Mouse (Mus musculus): ENCODE results near the gene Mob1a.

The Mob1a gene

DNA sequence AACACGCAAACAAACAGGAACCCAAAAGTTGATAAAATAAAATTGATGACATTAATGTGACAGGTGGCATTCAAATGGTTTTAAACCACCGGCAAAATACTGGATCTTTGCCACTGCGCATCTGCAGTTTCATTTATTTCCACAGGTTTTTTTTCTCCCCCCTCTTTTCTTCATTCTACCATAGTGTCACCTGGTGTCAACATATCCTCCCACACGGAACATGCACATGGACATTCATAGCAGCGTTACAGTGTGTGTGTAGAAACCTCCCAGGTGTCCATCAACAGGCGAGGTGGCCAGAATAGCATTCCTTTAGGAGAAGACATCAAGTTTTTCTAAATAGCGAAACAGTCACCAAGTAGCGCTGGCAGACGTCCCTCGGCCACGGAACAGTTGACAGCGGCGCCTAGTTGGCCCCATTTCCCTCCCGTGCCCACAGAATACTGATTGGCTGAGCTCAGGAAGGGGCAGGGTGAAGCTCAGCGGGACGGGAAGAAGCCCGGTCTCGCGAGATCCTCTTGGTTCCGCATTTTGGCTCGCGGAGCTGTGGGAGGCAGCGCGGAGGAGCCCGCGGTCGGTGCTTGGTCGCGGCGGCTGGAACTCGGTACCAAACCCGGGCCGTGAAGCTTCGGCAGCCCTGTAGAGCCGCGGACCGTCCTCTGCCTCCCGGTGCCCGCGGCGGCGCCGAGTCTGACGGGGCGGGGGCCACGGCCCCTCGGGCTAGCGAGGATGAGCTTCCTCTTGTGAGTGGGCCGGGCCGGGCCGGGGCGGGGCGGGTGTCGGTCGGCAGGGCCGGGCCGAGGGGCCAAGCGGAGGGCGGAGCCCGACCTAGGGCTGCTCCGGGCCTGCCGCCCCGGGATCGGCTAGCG, at the start of gene Mob1a, which contains the start of gene Mthfd2:
Gene Mob1a, plus strand, starts transcription at position 492 of the 869 bp plus-strand sequence.
Gene Mthfd2, minus strand, starts transcription at position 384 of the 869 bp plus-strand sequence.
- peak; percentile 97 for DNase-seq (ENCODE audit: low spot score in 2 of 2)

DNA sequence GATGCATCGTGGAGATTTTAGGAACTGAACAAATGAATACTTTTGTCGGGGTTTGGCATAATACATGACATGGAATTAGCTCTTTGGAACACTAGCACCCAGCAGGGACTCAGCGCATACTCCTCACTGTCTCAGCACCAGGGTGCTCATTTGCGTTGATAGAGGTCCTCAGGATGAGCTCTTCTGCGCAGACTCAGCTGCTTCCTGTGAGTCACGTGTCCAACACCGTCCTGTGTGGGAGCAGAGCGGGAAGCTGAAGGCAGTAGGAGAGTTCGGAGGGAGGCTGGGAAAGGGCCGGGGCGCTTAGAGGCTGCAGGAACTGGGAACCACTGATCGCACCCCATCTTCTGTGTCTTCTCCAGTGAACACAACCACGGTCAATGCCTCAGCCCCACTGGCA, 48.7 kb upstream of the Mob1a start:
- no peak for DNase-seq (ENCODE audit: low spot score in 2 of 2)

DNA sequence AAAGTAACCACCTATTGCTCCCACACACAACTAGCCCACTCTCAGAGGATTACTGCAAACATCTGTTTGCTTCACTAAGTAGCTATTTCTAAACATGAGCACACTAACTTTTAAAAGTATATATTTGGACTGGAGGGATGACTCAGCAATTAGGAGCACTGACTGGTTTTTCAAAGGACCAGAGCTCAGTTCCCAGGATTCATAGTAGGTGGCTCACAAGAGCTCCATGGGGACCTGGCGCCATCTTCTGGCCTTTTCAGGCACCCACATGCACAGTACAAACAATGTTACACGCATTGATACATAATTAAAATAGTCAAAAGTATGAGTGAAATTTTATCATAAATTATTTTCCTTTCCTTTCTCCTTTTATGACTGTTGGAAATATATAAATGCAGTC, 46.9 kb upstream of the Mob1a start:
- peak in 1 of 2 experiments; percentile 58 for DNase-seq (ENCODE audit: low spot score in 2 of 2)

- DNase-seq (ENCODE audit: low spot score in 2 of 2): peak in 1 of 2 experiments; percentile 56
Measured at GRCm38 (mm10) chr6:83280256-83280955, 45.4 kb upstream of the Mob1a start.

DNA sequence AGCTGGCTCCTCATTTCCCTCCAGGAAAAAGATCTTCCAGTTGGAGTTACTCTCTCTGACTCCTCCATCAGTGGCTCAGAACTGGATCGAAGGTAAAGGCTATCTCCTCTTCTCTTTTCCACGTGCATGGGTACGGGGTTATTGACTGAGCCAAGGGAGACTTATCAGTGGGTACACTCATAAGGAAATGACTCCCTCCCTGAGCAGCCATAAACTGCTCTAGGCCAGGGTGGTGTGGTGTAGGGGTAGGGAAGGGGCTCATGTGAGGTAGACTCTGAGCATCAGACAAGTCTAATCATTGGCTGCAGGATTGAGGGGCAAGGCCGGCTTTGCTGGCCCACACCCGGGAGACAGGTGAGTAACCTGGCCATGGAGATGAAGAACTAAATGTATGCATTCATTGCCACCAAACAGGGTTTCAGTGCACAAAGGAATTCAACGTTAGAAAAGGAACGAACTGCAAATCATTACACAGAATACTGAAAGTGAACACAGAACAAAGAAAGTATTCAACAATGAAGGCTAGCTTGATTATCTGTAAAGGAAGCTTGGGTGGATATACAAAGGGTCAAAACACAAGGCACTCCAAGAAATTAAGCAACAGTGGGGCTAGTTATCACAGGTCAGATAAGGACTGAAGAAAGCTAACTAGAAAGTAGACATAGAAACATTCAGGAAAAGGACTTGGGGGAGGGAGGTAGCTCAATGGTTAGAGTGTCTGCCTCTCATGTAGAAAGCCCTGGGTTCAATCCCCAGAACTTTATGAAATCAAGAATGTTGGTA, 25.2 kb upstream of the Mob1a start:
- DNase-seq (ENCODE audit: low spot score in 2 of 2): no peak

DNA sequence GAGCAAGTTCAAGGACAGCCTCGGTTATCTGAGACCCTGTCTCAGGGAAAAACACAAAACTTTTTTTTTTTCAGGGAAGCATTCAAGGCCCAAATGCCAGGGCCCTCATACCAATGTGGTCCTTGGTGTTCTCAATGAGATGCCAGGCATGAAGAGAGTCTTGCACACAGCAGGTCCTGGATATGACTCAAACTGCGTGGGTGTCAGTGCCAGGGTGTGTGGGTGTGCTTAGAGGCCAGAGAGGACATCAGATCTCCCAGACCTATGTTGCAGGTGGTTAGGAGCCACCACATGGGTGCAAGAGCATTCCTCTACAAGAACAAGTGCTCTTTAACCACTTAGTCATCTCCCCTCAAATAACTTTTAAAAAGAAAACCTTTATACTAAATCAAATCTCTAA, 24.5 kb upstream of the Mob1a start:
- no peak for DNase-seq (ENCODE audit: low spot score in 2 of 2)

DNA sequence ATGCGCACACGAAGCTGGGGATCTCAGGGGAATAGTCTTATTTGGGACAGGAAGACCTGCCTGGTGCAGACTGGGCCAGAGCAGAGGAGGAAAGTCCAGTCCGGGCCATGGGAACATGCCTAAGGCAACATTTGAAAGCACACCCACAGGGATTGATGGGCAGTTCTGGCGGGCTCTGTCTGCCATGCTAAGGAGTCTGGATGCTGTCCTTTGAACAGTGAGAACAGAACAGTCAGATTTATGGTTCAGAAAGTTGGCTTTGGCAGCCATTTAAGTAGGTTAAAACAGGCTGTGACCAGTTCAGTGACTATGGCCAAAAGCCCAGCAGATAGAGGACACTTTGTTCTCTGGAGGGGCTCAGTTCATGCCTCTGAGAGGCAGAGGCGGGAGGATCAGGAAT, 23.6 kb upstream of the Mob1a start:
- no peak for DNase-seq (ENCODE audit: low spot score in 2 of 2)

DNA sequence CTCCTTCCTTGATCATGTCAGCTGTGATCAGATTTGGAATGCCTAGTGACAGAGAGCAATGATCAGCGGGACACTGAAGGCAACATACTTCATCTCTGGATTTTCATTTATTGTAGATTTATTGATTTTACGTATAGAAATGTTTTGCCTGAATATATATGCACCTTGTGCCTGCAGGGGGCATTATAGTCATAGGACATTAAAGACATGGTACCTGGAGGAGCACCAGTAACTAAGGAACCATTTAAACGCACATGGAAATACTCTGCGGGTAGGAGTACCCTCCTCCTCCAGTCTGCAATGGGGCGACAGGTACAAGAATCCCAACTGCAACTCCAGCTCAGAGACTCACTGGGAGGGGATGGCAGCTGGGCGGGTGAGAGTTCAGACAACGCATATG, 16.8 kb upstream of the Mob1a start:
- DNase-seq (ENCODE audit: low spot score in 2 of 2): no peak

GRCm38 (mm10) chr6:83311206-83311605, 14.6 kb upstream of the Mob1a start:
- DNase-seq (ENCODE audit: low spot score in 2 of 2): no peak

GRCm38 (mm10) chr6:83312021-83312420, 13.8 kb upstream of the Mob1a start:
- no peak for DNase-seq (ENCODE audit: low spot score in 2 of 2)

GRCm38 (mm10) chr6:83312514-83312913, 13.3 kb upstream of the Mob1a start:
- no peak for DNase-seq (ENCODE audit: low spot score in 2 of 2)

DNA sequence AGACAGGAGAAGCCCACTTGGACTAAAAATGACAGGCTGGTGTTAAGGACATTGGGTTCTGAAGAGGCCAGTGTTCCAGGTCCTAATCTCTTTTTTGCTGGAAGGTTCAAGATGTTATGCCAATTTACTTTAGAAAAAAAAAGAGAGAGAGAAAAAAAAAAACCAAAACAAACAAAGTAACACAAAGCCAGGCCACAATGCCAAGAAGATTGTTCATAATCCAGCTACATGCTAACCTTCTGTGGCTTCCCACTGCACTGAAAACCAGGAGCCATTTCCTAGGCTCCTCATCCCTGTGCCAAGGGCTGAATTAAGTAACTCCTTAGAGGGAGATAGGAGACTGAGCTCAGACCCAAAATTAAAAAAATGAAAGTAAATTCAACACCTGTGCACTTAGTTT, 10.5 kb upstream of the Mob1a start:
- DNase-seq (ENCODE audit: low spot score in 2 of 2): no peak

GRCm38 (mm10) chr6:83316022-83316421, 9.8 kb upstream of the Mob1a start:
- peak in 1 of 2 experiments; percentile 38 for DNase-seq (ENCODE audit: low spot score in 2 of 2)

DNA sequence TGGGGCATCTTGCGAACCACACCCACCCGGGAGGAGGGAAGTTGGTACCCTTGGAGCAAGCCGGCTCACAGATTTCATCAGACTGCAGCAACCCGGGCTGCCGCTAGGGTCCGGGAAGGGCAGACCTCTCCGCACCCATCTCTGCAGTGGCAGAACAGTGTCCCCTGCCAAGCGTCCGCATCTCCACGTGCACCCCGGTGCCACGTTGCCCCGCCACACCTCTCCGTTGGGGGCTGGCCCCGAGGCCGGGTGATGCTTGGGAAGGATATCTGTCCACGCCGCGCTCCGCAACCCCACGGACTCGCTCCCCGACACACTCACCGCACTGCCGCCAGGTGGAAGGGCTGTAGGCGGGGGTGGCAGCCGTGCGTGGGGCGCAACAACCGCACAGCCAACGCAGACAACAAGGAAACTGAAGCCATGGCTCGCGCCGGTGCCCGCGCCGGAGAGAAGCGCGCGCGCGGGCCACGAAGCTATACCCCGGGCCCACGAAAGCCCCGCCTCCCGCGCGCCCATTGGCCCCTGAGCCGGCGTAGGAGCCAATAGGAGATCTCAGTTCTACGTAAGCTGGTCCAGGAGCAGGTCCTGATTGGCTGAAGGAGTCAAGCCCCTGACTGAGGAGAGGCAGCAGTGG, 8.6 kb upstream of the Mob1a start:
- DNase-seq (ENCODE audit: low spot score in 2 of 2): peak; percentile 86 to 96

DNA sequence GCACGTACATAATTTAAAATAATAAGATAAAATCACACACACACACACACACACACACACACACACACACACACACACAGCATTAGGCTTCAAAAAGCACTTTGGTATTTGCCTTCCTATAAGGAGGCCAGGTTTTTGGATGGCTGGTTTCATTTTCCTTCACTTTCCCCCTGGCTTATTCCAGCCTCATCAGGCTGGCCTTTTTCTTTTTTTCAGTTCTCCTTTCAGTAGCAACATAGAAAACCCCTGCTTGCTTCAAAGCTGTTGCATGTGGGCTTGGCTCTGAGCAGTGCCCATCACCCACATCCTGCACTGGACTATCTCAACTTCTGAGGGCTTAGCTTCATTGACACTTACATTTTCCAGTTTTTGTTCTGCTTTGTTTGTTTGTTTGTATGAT, 3.9 kb upstream of the Mob1a start:
- peak in 1 of 2 experiments; percentile 32 for DNase-seq (ENCODE audit: low spot score in 2 of 2)

GRCm38 (mm10) chr6:83322794-83323193, 3.0 kb upstream of the Mob1a start:
- no peak for DNase-seq (ENCODE audit: low spot score in 2 of 2)

- no peak for DNase-seq (ENCODE audit: low spot score in 2 of 2)
Measured at GRCm38 (mm10) chr6:83323652-83324419, 2.0 kb upstream of the Mob1a start.

- no peak for DNase-seq (ENCODE audit: low spot score in 2 of 2)
Measured at GRCm38 (mm10) chr6:83326394-83326736, 549 bp downstream of the Mob1a start.

- no peak for DNase-seq (ENCODE audit: low spot score in 2 of 2)
Measured at GRCm38 (mm10) chr6:83326761-83327160, 945 bp downstream of the Mob1a start.

- no peak for DNase-seq (ENCODE audit: low spot score in 2 of 2)
Measured at GRCm38 (mm10) chr6:83327591-83328190, 1.9 kb downstream of the Mob1a start.

GRCm38 (mm10) chr6:83341387-83341786, 15.6 kb downstream of the Mob1a start:
- DNase-seq (ENCODE audit: low spot score in 2 of 2): no peak
